Comparison of ENCODE assay signal across 18 mouse cellular contexts in genomic region chr14:48171268-48171667, GRCm38 (mm10). TPM values are rescaled to one million over a fixed set of nuclear protein-coding genes. Genes with fewer than 3 reads are reported as not detected.
DNase-seq lines count a peak whose midpoint lies in the region; ATAC-seq and TF ChIP-seq lines count a peak whose summit lies in the region.
"Had no signal": no experiment of that assay in that cellular context is flagged by ENCODE, and none has a peak within 500 bp of the region (broad histone marks: within the 10 kb centered on the region; RNA-seq: fewer than 3 reads in every experiment).

No protein-coding gene starts in this region.

- ATAC-seq in lung, embryonic 14.5 days (ENCODE audit: insufficient read depth): no peak
- ATAC-seq in hindbrain, embryonic 13.5 days (ENCODE audit: low FRiP score): peak; percentile 32; the same call in 1 of the 2 replicates
- 0 out of 2 replicates have a peak, but pooled peaks have one; percentile 16 for ATAC-seq in midbrain, embryonic 16.5 days
- ATAC-seq: CD4-positive, CD25-positive, alpha-beta regulatory T cell, adult 4 months; intestine, postnatal 0 days had no signal

- H3K27ac ChIP-seq in lung, embryonic 14.5 days (ENCODE audit: low read depth): peak overlapping the region; percentile 74; the same call in 1 of the 2 replicates
- H3K27ac ChIP-seq in hindbrain, embryonic 13.5 days: no peak overlapping the region
- no peak overlapping the region for H3K27ac ChIP-seq in midbrain, embryonic 16.5 days (ENCODE audit: low read length)
- H3K27ac ChIP-seq: limb, embryonic 13.5 days; liver, embryonic 14.5 days had no signal

- no peaks in the 10 kb centered on the region for H3K27me3 ChIP-seq in lung, embryonic 14.5 days (ENCODE audit: insufficient read depth, low read length)
- H3K27me3 ChIP-seq in hindbrain, embryonic 13.5 days: no peaks in the 10 kb centered on the region
- no peaks in the 10 kb centered on the region for H3K27me3 ChIP-seq in midbrain, embryonic 16.5 days (ENCODE audit: control insufficient read depth, insufficient read depth, low read depth, low read length)
- H3K27me3 ChIP-seq: heart, embryonic 13.5 days; limb, embryonic 13.5 days had no signal

- no peak for TF ChIP-seq CTCF in lung, embryonic 14.5 days (IDR thresholded peaks at IDR 0.05; ENCODE audit: low read depth)

- peak; percentile 27 for DNase-seq in embryo, embryonic 11 days
- no peak for DNase-seq in embryo, embryonic 10.5 days (ENCODE audit: low spot score)
- no peak for DNase-seq in lung, embryonic 14.5 days
- no peak for DNase-seq in lung, postnatal 25 days (ENCODE audit: low spot score)
- no peak for DNase-seq in frontal cortex, postnatal 10 days (ENCODE audit: low spot score in 2 of 2)
- no peak for DNase-seq in layer of hippocampus, adult 11-12 months (ENCODE audit: low spot score)
- DNase-seq: cerebellum, adult 9-11 months; heart, postnatal 36 days; layer of hippocampus, adult 9-11 months; thymus, postnatal 25 days had no signal

- 59% methylated on average over 12 of the region's 12 CpGs for WGBS in lung, embryonic 14.5 days
- 17% methylated on average over 12 of the region's 12 CpGs for WGBS in hindbrain, embryonic 13.5 days
- WGBS in midbrain, embryonic 16.5 days: 21% methylated on average over 12 of the region's 12 CpGs

- no peaks in the 10 kb centered on the region for H3K36me3 ChIP-seq in lung, embryonic 14.5 days (ENCODE audit: insufficient read depth)
- H3K36me3 ChIP-seq in hindbrain, embryonic 13.5 days: no peaks in the 10 kb centered on the region
- no peaks in the 10 kb centered on the region for H3K36me3 ChIP-seq in midbrain, embryonic 16.5 days (ENCODE audit: control insufficient read depth, insufficient read depth, low read length)
- H3K36me3 ChIP-seq: G1E; heart, embryonic 13.5 days had no signal

- H3K4me2 ChIP-seq in lung, embryonic 14.5 days: no peak overlapping the region
- no peak overlapping the region for H3K4me2 ChIP-seq in hindbrain, embryonic 13.5 days
- no peak overlapping the region for H3K4me2 ChIP-seq in midbrain, embryonic 16.5 days (ENCODE audit: low read length)
- H3K4me2 ChIP-seq: heart, embryonic 13.5 days; limb, embryonic 13.5 days had no signal

- H3K4me1 ChIP-seq in lung, embryonic 14.5 days (ENCODE audit: insufficient read depth): peaks cover 26% of the 10 kb centered on the region
- H3K4me1 ChIP-seq in hindbrain, embryonic 13.5 days (replicated peaks): peaks cover 26% of the 10 kb centered on the region
- peaks cover 8% of the 10 kb centered on the region for H3K4me1 ChIP-seq in midbrain, embryonic 16.5 days (ENCODE audit: control insufficient read depth, insufficient read depth, low read length)

- H3K9me3 ChIP-seq in lung, embryonic 14.5 days (ENCODE audit: low read depth, low read length): no peaks in the 10 kb centered on the region
- no peaks in the 10 kb centered on the region for H3K9me3 ChIP-seq in hindbrain, embryonic 13.5 days
- no peaks in the 10 kb centered on the region for H3K9me3 ChIP-seq in midbrain, embryonic 16.5 days (replicated peaks; ENCODE audit: control insufficient read depth, low read length, poor library complexity, severe bottlenecking)
- H3K9me3 ChIP-seq: G1E; heart, embryonic 13.5 days; limb, embryonic 13.5 days had no signal

- no peak overlapping the region for H3K4me3 ChIP-seq in lung, embryonic 14.5 days (ENCODE audit: low read depth, low read length)
- no peak overlapping the region for H3K4me3 ChIP-seq in hindbrain, embryonic 13.5 days
- no peak overlapping the region for H3K4me3 ChIP-seq in midbrain, embryonic 16.5 days (ENCODE audit: low read depth, low read length)
- H3K4me3 ChIP-seq: heart, embryonic 13.5 days; limb, embryonic 13.5 days had no signal

- H3K9ac ChIP-seq in lung, embryonic 14.5 days: no peak overlapping the region
- H3K9ac ChIP-seq in hindbrain, embryonic 13.5 days: peak overlapping the region; percentile 14; the same call in 1 of the 2 replicates
- no peak overlapping the region for H3K9ac ChIP-seq in midbrain, embryonic 16.5 days (ENCODE audit: low read depth, low read length)
- H3K9ac ChIP-seq: heart, embryonic 13.5 days; limb, embryonic 13.5 days; liver, embryonic 14.5 days had no signal

RNA-seq across cellular contexts. Expression of gene Peli2, which starts 50.6 kb away (rescaled TPM):
- 16.0 and 16.5 TPM in 2 replicates for polyA plus RNA-seq in lung, embryonic 14.5 days (2014; fragmentation: Nextera tagmentation; extraction: Ambion mirVana)
- polyA plus RNA-seq in hindbrain, embryonic 13.5 days (2015; fragmentation: Nextera tagmentation; extraction: Ambion mirVana): 8.3 and 10.6 TPM in 2 replicates
- polyA plus RNA-seq in midbrain, embryonic 16.5 days (2015; fragmentation: Nextera tagmentation; extraction: Ambion mirVana): 4.6 and 5.0 TPM in 2 replicates
- polyA plus RNA-seq: G1E had no signal
